Mouse (Mus musculus): Measurements from ENCODE around the gene Senp5. TPM values are rescaled to one million over a fixed set of nuclear protein-coding genes. Genes with fewer than 3 reads are reported as not detected.

Gene Senp5
- polyA plus RNA-seq (2021; fragmentation: Nextera tagmentation) = 6.6 TPM in 2 replicates
- long read RNA-seq, experiment 1, full-length matches to known transcripts = 49 of 94 reads
- long read RNA-seq, experiment 1, partial matches to known transcripts = 10 of 94 reads
- long read RNA-seq, experiment 1, other reads (novel, unspliced or antisense) = 35 of 94 reads
- long read RNA-seq, experiment 2, full-length matches to known transcripts = 3 of 16 reads
- long read RNA-seq, experiment 2, partial matches to known transcripts = 4 of 16 reads
- long read RNA-seq, experiment 2, other reads (novel, unspliced or antisense) = 9 of 16 reads

DNA sequence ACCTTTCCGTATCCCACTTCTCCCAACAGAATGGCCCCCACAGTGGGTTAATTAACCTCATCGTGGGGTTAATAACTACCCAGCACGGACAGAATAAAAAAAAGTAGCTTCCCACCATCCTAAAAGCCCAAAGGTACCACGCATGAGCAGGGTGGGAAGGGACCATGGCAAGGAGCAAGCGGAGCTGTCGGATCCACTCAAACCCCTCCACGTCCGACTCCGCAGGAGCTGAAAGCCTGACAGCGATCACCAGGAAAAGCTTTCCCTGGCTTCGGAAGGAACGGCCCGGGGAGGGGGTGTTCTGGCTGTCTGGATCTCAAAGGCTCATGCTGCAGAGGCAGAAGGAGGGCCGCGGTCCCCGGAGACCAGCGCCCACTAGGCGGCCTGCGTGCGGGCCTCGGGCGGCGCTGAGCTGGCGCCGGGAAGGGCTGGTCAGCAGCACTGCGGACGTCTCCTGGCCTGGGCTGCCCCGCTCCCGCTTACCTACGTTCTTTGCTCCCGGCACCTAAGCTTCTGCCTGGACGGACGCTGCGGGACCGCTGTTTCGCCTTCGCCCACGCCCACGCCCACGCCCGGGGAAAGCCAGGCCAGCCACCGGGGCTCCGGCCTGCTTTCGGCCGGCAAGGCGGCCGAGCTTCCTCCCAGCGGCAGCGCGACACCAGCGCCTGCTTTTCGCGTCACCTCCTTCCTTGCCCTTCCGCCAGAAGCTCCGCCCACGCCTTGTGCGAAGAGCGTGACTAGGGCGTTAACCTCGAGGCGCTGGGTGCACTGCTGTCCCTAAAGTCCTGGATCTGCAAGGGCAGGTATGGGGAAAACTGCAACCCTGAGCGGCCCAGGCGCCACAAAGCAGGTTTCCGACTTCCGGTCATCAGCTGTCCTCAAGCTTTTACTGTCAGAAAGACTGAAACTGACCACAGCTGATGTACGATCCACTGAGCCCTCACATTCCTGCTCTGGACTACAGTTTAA, at the start of gene Senp5:
Gene Senp5 (minus strand): TSS at position 779 of the 969 bp plus-strand sequence.

DNA sequence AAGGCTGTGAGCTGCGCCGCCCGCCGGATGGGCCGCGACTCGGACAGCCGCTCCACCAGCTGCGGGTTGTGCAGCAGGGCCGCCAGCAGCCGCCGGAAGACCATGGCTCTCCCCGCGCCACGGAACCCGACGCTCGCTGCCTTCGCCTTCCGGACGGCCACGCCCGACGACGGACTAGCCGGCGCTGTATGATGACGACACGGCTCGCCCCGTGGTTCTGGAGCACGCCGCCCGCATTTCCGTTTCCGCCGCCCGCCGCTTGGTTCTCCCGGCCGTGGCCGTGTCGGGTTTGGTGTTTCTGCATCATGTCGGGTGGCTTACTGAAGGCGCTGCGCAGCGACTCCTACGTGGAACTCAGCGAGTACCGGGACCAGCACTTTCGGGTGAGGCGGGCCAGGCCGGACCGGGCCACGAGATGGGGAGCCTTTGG, 54.7 kb downstream of the Senp5 start, which contains the start of the genes 0610012G03Rik and Ncbp2:
Gene 0610012G03Rik (minus strand): TSS at position 150 of the 430 bp plus-strand sequence.
Gene Ncbp2 (plus strand): TSS at position 169 of the 430 bp plus-strand sequence.

GRCm38 (mm10) chr16:31933751-31934549, 69.1 kb downstream of the Senp5 start, which contains the start of gene Pigz:
Gene Pigz (plus strand): TSS chr16:31933851.

Other genes with a start within 250 kb of the Senp5 start
- 0.16 and 0.33 TPM in 2 replicates for gene Meltf, start 124.5 kb downstream of the Senp5 start, polyA plus RNA-seq (2021; fragmentation: Nextera tagmentation)
- gene Pigz, start 69.4 kb downstream of the Senp5 start, polyA plus RNA-seq (2021; fragmentation: Nextera tagmentation) = 36.2 and 38.1 TPM in 2 replicates
- 146 and 172 TPM in 2 replicates for gene 0610012G03Rik, start 54.8 kb downstream of the Senp5 start, polyA plus RNA-seq (2021; fragmentation: Nextera tagmentation)
- 58.3 and 65.6 TPM in 2 replicates for gene Ncbp2, start 54.8 kb downstream of the Senp5 start, polyA plus RNA-seq (2021; fragmentation: Nextera tagmentation)
- 11.1 and 11.7 TPM in 2 replicates for gene Pak2, start 76.1 kb upstream of the Senp5 start, polyA plus RNA-seq (2021; fragmentation: Nextera tagmentation)
- gene Pigx, start 96.5 kb upstream of the Senp5 start, polyA plus RNA-seq (2021; fragmentation: Nextera tagmentation) = 43.9 and 45.4 TPM in 2 replicates
- gene Cep19, start 96.5 kb upstream of the Senp5 start, polyA plus RNA-seq (2021; fragmentation: Nextera tagmentation) = 122 and 129 TPM in 2 replicates
- 4.1 and 5.8 TPM in 2 replicates for gene Nrros, start 162.3 kb upstream of the Senp5 start, polyA plus RNA-seq (2021; fragmentation: Nextera tagmentation)
- gene Bex6, start 176.5 kb upstream of the Senp5 start, polyA plus RNA-seq (2021; fragmentation: Nextera tagmentation) = not detected in 2 replicates
- 4.2 and 5.7 TPM in 2 replicates for gene Fbxo45, start 243.9 kb upstream of the Senp5 start, polyA plus RNA-seq (2021; fragmentation: Nextera tagmentation)
- gene Wdr53, start 243.9 kb upstream of the Senp5 start, polyA plus RNA-seq (2021; fragmentation: Nextera tagmentation) = 15.4 and 15.9 TPM in 2 replicates

Measured in left cerebral cortex, adult 6 months (tissue).